Mouse (Mus musculus): Measurements from ENCODE around the gene Cdk4.

Cdk4 gene

DNA sequence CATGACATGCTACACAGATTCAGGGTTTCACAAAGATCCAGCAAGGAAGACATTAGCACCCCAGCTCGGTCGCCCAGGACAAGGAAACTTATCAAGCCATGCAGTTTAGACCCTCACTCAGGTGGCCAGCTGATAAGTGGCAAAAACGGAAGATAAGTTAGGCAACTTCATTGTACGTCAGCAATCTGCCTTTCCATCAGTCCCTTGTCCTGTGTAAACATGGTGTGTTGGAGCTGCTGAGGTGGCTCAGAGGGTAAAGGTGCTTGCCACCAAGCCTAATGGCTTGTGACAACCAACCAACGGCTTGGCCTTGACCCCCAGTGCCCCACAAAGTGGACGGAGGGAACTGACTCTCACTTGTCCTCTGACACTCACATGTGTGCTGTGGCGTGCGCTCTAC lies 37.1 kb downstream of the Cdk4 start:
- no peak for DNase-seq (ENCODE audit: low spot score)

DNA sequence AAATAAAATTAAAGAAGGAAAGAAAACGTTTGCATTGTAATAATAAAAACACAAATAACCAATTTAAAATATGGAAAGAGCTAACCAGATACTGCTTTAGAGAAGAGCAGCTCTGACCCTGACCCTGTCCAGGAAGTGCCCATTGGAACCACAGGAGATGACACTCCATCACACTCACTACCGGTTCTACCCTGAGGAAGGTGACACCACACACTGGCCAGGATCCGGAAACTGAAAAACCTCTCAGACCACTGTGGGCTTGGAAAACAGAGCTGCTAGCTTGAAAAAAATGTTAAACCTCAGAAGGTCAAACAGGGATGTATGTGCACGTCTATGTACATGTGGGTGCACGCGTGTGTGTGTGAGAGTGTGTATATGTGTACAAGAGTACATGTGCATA lies 37.8 kb downstream of the Cdk4 start:
- DNase-seq (ENCODE audit: low spot score), result no peak

- DNase-seq (ENCODE audit: low spot score), result no peak
Measured at GRCm38 (mm10) chr10:127103631-127104030, 40.3 kb downstream of the Cdk4 start.

- no peak for DNase-seq (ENCODE audit: low spot score)
Measured at GRCm38 (mm10) chr10:127107563-127108261, 44.4 kb downstream of the Cdk4 start.

GRCm38 (mm10) chr10:127108262-127108583 lies 44.9 kb downstream of the Cdk4 start:
- DNase-seq (ENCODE audit: low spot score), result no peak

DNA sequence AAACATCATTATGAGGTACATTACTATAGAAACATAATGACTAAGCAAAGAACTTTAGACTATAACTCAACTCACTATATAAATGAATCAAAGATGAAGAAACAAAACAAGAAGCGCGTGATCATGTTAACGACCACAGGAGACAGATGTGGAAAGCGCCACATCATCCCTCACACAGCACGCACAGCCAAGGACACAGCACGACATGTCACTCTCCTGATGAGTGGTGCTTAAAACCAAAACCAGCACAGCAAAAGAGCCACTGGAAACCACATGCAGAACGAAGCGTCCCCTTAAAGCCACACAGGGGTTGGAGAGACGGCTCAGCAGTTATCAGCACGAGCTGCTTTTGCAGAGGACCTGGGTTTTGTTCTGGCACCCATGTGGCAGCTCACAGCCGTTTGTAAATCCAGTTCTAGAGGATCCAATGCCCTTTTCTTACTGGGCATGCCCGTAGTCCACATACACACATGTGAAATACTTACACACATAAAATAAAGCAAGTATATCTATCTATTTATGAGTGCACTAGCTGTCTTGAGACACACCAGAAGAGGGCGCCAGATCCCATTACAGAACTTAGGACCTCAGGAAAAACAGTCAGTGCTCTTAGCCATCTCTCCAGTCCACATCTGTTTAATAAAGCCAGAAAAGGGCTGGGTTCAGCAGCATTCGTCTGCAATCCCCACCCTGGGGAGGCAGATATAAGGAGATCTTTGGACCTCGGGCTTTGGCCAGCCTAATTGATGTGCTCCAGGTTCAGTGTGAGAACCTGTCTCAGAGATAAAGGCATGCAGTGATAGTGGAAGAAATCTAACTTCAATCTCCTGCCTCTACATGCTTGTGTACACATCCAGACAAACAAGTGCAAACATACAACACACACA lies 47.9 kb downstream of the Cdk4 start:
- no peak for DNase-seq (ENCODE audit: low spot score)

DNA sequence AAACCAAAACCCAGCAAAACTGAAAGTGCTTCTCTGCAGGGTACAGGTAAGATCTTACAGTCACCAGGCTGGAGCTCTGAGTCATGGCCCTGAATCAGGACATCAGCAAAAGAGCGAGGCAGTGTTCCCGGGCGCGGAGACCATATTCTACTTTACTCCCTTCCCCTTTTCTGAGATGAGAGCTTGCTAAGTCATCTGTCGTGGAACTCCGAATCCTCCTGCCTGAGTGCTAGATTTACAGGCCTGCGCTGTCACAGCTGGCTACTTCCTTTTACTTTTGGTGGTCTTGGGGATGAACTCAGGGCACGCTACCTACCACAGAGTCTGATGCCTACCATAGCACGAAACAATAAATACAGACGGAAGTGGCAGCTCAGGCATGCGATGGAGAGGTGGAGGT lies 51.1 kb downstream of the Cdk4 start:
- no peak for DNase-seq (ENCODE audit: low spot score)

- no peak for DNase-seq (ENCODE audit: low spot score)
Measured at GRCm38 (mm10) chr10:127115068-127115467, 51.7 kb downstream of the Cdk4 start.

Measured in ovary, adult 18-20 months (tissue).